Mouse (Mus musculus): Measurements from ENCODE around the gene Zbtb34. TPM values are rescaled to one million over a fixed set of nuclear protein-coding genes. Genes with fewer than 3 reads are reported as not detected.

Gene Zbtb34
- polyA plus RNA-seq, 1 experiment from 2014 or later, result 10.4 TPM

DNA sequence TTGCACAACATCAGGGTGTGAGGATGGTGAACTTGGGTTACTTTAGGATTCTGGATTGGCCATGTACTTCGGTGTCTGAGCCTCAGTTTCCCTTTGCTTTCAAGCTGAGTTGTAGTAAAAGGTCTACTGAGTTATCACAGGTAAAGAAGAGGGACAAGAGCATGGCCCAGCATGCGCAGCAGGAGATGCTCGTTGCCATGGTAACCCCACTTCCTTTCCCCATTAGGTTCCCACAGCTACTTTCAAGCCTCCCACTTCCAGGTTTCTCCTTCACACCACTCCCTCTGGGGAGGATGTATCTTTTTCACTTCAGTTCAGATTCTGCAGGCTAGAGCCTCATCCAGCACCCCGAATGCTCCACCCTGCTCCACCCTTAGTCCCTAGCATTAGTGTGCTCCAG, 9.8 kb upstream of the Zbtb34 start:
- H3K4me1 ChIP-seq, result peaks cover 45% of the 10 kb centered on the region
- ATAC-seq (ENCODE audit: low FRiP score), result no peak

DNA sequence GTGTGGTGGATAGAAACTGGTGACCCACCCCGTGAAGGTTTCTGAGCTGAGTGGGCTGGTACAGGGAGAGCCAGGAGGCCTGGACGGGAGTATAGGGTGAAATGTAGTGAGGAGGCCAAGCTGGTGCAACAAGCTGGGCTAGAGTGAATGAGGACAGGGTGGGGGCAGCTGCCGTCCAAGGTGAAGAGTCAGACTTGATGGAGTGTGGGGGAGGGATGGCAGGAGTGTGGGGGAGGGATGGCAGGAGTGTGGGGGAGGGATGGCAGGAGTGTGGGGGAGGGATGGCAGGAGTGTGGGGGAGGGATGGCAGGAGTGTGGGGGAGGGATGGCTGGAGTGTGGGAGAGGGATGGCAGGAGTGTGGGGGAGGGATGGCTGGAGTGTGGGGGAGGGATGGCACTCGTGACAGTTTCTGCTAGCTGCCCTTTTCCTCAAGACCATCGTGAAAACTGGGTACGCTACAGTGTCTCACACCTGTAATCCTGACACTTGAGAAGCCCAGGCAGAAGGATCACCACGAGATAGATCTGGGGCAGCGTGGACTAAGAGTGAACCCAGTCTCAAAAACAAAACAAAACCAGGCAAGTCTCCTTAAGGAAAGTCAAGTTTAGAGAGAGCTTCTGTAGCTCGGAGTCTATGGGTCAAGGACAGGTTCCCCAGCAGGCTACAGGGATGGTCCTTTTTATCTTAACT, 9.0 kb upstream of the Zbtb34 start:
- Histone ChIP-seq H3K9me3 (no peaks in the 10 kb centered on the region), H3K27me3 (peaks cover 12% of the 10 kb centered on the region), H3K9ac (no peak overlapping the region), H3K4me2 (no peak overlapping the region), H3K36me3 (replicated peaks) (no peaks in the 10 kb centered on the region), H3K27ac (peak overlapping the region; percentile 63), H3K4me1 (peaks cover 52% of the 10 kb centered on the region), H3K4me3 (replicated peaks) (no peak overlapping the region)
- no peak for ATAC-seq (ENCODE audit: low FRiP score)
- WGBS, result 16% methylated on average over 9 of the region's 9 CpGs

More for the DNA sequence above, 9.8 kb upstream of the Zbtb34 start:
- Histone ChIP-seq H3K27ac (no peak overlapping the region), H3K36me3 (replicated peaks) (no peaks in the 10 kb centered on the region), H3K9ac (no peak overlapping the region), H3K27me3 (peaks cover 12% of the 10 kb centered on the region; the same call in 1 of the 2 replicates), H3K4me3 (replicated peaks) (no peak overlapping the region), H3K9me3 (no peaks in the 10 kb centered on the region), H3K4me2 (no peak overlapping the region)
- WGBS, result 33% methylated on average over 4 of the region's 4 CpGs

DNA sequence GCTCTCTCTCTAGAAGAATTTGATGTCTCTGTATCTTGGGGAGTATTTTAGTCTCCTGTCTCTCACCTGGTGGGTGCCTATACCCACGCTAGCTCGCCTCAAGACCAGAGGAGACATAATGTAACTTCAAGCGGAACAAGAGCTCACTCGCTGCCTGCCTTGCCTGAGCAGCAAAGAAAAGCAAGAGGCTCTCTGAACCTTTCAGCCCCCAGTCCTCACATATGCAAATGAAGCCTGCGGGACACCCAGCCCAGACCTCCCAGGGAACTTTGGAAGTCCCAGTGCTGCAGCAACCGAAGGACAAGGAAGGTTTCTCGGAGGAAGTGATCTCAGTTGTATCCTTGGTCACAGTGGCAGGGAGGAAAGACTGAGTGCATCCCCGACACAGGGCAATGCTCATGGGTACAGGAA, 8.4 kb upstream of the Zbtb34 start:
- H3K9me3 ChIP-seq, result no peaks in the 10 kb centered on the region
- 0 out of 2 replicates have a peak, but pooled peaks have one; percentile 7 for ATAC-seq (ENCODE audit: low FRiP score)
- peak overlapping the region; percentile 33 for H3K4me2 ChIP-seq
- 4% methylated on average over 8 of the region's 8 CpGs for WGBS
- no peak overlapping the region for H3K4me3 ChIP-seq (replicated peaks)
- no peaks in the 10 kb centered on the region for H3K36me3 ChIP-seq (replicated peaks)
- no peak overlapping the region for H3K9ac ChIP-seq
- peaks cover 52% of the 10 kb centered on the region for H3K4me1 ChIP-seq
- peak overlapping the region; percentile 63 for H3K27ac ChIP-seq
- peaks cover 12% of the 10 kb centered on the region for H3K27me3 ChIP-seq

DNA sequence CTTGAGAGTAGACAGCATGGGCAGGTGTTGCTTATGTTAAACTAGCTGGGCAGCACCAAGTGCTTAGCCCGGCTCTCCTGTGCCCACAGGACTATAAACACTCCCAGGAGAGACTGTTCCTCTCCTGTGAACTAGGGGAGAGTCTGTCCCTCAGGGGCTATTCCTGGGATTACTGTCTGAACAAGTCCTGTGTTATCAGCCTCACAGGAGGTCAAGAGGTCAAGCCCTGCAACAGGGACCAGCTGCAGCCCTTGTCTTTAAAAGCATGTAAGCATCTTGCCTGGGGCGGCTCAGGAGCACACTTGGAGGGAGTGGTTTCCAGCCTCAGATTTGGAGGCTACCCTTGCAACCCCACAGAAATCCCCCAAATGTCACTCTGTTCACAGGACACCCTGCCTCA, 7.3 kb upstream of the Zbtb34 start:
- no peak overlapping the region for H3K27ac ChIP-seq
- ATAC-seq (ENCODE audit: low FRiP score), result no peak
- H3K4me1 ChIP-seq, result peaks cover 52% of the 10 kb centered on the region
- no peaks in the 10 kb centered on the region for H3K9me3 ChIP-seq
- H3K4me2 ChIP-seq, result no peak overlapping the region
- H3K27me3 ChIP-seq, result peaks cover 12% of the 10 kb centered on the region
- 20% methylated on average over 2 of the region's 2 CpGs for WGBS
- H3K4me3 ChIP-seq (replicated peaks), result no peak overlapping the region
- H3K9ac ChIP-seq, result no peak overlapping the region
- no peaks in the 10 kb centered on the region for H3K36me3 ChIP-seq (replicated peaks)

DNA sequence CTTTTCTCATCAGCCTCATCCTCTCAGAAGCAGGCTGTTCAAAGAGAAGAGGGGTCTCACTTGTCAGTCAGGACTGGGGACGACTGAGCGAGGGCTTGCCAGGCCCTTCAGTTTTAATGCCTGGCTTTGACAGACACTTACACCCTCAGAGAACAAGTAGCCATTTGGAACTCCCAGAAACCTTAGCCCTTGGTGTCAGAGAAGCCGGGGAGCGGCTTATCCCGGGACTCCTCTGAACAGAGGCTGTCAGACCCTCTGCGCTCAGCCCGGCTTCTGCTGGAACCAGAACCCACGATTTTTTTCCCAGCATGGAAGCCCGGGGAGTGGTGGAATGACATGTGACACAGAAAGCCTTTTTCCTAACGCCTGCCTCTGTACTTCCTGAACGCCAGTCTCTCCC, 6.1 kb upstream of the Zbtb34 start:
- H3K27me3 ChIP-seq, result peaks cover 12% of the 10 kb centered on the region
- ATAC-seq (ENCODE audit: low FRiP score), result no peak
- H3K36me3 ChIP-seq (replicated peaks), result no peaks in the 10 kb centered on the region
- 25% methylated on average over 11 of the region's 11 CpGs for WGBS
- H3K4me1 ChIP-seq, result peaks cover 52% of the 10 kb centered on the region
- no peak overlapping the region for H3K4me2 ChIP-seq
- no peak overlapping the region for H3K4me3 ChIP-seq (replicated peaks)
- H3K9ac ChIP-seq, result no peak overlapping the region
- no peaks in the 10 kb centered on the region for H3K9me3 ChIP-seq
- no peak overlapping the region for H3K27ac ChIP-seq

DNA sequence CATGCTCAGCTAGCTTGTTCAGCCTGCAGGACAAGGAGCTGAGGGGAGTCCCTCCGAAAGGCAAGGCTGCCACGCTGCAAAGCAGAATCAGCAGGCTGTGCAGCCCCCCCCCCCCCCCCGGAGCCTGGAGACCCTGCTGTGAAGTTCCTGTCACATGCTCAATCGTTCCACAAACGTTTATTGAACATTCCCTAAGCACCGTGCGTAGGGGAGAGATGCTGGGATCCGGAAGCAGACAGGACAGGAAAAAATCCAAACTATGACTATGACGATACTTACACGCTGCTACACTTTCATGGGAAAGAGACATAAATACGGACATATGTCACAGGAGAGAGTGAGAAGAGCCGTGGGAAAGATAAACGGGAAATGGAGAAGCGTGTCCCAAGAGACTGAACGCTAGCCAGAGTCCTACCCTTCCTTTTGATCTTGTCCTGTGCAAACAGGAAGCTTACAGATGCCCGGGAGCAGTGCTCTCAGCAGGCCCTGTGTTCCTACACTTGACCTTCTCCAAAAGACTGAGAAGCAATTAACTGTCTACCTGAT, 5.0 kb upstream of the Zbtb34 start:
- WGBS, result 15% methylated on average over 16 of the region's 16 CpGs
- Histone ChIP-seq H3K36me3 (replicated peaks) (no peaks in the 10 kb centered on the region), H3K4me2 (peak overlapping the region; percentile 45), H3K27me3 (peaks cover 12% of the 10 kb centered on the region), H3K9ac (no peak overlapping the region), H3K4me3 (replicated peaks) (peak overlapping the region; percentile 21), H3K4me1 (peaks cover 50% of the 10 kb centered on the region), H3K27ac (no peak overlapping the region), H3K9me3 (no peaks in the 10 kb centered on the region)
- ATAC-seq (ENCODE audit: low FRiP score), result no peak

DNA sequence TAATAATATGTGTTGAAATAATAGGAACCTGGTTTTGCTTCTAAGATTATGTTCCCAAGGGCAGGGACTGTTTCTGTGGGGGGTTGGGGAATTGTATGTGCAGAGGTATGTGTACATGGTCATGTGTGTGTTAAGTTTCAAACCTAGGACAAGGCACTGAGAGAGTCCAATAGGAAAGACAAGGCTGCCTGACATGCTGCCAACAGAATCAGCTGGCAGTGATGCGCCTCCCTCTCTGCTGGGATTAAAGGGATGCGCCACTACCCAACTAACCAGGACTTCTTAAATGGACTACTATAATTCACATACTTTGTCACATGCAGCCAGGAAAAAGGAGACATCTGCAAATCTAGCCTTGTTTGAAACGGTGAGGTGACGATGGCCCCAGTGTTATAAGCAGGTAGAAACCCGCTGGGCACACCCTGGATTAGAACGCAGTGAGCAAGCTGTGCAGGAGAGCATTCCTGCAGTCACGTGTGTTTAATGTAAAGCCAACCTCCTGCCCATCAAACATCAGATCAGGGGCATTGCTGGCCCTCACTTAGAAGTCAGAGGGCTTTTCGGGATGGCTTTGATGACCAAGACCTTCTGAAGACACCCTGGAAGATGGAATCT, 4.0 kb upstream of the Zbtb34 start:
- Histone ChIP-seq H3K27me3 (peaks cover 12% of the 10 kb centered on the region), H3K4me2 (no peak overlapping the region), H3K4me1 (peaks cover 47% of the 10 kb centered on the region)

DNA sequence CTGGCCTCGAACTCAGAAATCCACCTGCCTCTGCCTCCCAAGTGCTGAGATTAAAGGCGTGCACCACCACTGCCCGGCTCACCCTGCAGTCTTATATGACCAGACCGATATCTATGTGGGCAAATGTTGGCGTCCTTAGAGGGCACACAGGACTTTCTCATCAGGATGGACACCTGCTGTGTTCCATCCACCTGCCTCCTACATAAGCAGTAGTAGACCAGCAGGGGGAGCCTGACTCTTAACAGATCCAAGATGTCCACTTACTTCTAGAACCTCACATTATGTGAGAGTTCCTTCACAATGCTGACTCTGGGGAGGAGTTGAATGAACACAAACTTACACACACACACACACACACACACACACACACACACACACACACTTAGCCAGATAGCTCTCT, 1.8 kb upstream of the Zbtb34 start:
- ATAC-seq (ENCODE audit: low FRiP score), result no peak
- no peak overlapping the region for H3K4me3 ChIP-seq (replicated peaks)
- H3K4me2 ChIP-seq, result no peak overlapping the region
- H3K27ac ChIP-seq, result no peak overlapping the region
- no peaks in the 10 kb centered on the region for H3K36me3 ChIP-seq (replicated peaks)
- WGBS, result 60% methylated on average over 5 of the region's 5 CpGs
- H3K9ac ChIP-seq, result no peak overlapping the region
- H3K27me3 ChIP-seq, result peaks cover 2% of the 10 kb centered on the region
- no peaks in the 10 kb centered on the region for H3K9me3 ChIP-seq
- peaks cover 39% of the 10 kb centered on the region for H3K4me1 ChIP-seq

More for the DNA sequence above, 4.0 kb upstream of the Zbtb34 start:
- no peak for ATAC-seq (ENCODE audit: low FRiP score)
- H3K9ac ChIP-seq, result no peak overlapping the region
- no peak overlapping the region for H3K4me3 ChIP-seq (replicated peaks)
- H3K27ac ChIP-seq, result no peak overlapping the region
- H3K36me3 ChIP-seq (replicated peaks), result no peaks in the 10 kb centered on the region
- H3K9me3 ChIP-seq, result no peaks in the 10 kb centered on the region
- 41% methylated on average over 8 of the region's 8 CpGs for WGBS

DNA sequence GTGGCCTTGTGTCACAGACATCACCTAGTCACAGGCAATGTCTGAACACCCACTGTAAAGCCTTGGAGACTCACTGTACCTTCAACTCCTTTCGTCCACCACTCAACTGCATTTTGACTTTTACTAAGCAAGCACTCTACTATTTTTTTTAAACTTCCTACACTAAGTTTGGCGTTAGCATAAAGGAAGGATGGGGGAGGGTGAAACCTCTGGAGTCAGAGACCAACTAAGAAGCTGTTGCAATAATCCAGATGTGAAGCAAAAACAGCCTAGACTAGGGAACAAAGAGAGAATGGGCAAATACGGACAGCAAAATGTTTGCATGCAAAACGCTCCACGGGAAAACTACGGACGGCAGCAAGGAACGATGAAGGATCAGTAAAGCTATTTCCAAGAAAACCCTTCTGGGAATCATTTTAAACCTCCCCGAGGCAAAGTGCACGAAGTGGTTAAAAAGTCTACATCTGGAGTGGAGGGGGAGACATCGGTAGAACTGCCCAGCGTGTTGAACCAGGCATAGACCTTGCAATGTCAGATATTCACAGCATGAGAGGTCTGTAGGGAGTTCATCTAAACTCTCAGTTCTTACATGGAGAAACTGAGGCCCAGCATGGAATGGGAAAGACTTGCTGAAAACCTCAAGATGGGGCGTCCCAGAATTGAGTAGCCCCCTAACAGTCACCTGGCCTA, 898 bp downstream of the Zbtb34 start:
- Histone ChIP-seq H3K27me3 (no peaks in the 10 kb centered on the region; the same call in 1 of the 2 replicates), H3K27ac (0 out of 2 replicates have a peak overlapping the region, but pooled peaks have one; percentile 46), H3K36me3 (replicated peaks) (peaks cover 19% of the 10 kb centered on the region), H3K4me1 (peaks cover 28% of the 10 kb centered on the region), H3K9ac (peak overlapping the region; percentile 98), H3K4me2 (peak overlapping the region; percentile 94), H3K4me3 (replicated peaks) (peak overlapping the region; percentile 100), H3K9me3 (no peaks in the 10 kb centered on the region)
- no peak for ATAC-seq (ENCODE audit: low FRiP score)
- WGBS, result 11% methylated on average over 13 of the region's 13 CpGs

DNA sequence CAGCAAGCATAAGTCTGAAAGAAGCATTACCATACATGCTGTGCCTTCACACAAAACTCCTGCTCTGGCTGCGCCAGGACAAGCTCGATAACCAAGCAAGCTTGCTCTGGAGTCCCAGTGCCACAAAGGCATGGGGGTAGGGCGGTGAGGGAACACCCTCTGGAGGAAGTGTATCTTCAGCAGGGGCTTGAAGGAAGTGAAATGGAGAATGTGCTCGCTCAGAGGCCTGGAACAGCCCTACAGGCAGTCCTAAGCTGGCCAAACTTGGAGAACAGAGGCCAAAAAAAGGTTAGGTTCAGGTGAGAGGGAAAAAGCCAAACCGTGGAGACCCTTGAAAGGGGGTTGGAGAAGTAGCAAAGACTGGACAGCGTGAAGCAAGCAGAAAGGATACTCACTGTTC, 1.8 kb downstream of the Zbtb34 start:
- WGBS, result 45% methylated on average over 6 of the region's 6 CpGs
- Histone ChIP-seq H3K27me3 (no peaks in the 10 kb centered on the region), H3K27ac (no peak overlapping the region), H3K4me1 (peaks cover 27% of the 10 kb centered on the region), H3K9ac (peak overlapping the region; percentile 98), H3K36me3 (replicated peaks) (peaks cover 19% of the 10 kb centered on the region), H3K9me3 (no peaks in the 10 kb centered on the region), H3K4me2 (peak overlapping the region; percentile 94), H3K4me3 (replicated peaks) (0 out of 2 replicates have a peak overlapping the region, but pooled peaks have one; percentile 2)
- ATAC-seq (ENCODE audit: low FRiP score), result no peak

DNA sequence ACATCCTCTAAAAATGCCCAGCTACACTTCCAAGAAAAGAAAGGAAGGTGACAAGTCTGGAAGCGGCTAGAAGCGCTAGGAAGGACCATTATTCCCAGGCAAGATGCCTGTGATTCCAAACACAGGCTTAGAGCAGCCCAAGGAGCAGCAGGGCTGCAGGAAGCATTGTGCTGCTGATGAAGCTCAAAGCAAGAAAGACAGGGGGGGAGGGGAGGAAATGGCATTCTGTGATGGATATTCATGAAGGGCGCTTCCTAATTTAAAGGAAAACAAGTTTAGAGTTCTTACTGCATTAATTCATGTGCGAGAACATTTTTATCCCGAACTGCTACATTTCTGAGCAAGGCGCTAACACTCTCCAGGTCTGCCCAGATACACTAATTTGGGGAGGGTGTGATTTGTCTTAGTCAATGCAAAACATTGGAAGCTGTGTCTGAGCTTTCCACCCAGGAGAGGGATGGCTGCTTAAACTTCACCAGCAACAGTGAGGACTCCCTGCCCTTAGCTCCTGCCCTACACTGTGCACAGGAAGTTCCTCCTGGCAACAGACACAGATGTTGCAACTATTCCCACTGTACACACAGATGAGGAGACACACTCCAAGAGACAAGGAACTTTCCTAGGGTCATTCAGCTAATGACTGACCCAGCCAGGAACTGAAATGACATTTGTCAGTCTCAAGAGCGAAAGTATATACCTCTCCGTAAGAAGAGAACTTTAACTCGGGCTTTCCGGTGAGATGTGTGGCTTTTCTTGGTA, 4.3 kb downstream of the Zbtb34 start:
- Histone ChIP-seq H3K27ac (no peak overlapping the region), H3K4me1 (peaks cover 27% of the 10 kb centered on the region), H3K4me2 (no peak overlapping the region), H3K36me3 (replicated peaks) (peaks cover 28% of the 10 kb centered on the region), H3K9me3 (no peaks in the 10 kb centered on the region), H3K4me3 (replicated peaks) (no peak overlapping the region), H3K27me3 (no peaks in the 10 kb centered on the region), H3K9ac (no peak overlapping the region)
- WGBS, result 57% methylated on average over 10 of the region's 10 CpGs
- no peak for ATAC-seq (ENCODE audit: low FRiP score)

DNA sequence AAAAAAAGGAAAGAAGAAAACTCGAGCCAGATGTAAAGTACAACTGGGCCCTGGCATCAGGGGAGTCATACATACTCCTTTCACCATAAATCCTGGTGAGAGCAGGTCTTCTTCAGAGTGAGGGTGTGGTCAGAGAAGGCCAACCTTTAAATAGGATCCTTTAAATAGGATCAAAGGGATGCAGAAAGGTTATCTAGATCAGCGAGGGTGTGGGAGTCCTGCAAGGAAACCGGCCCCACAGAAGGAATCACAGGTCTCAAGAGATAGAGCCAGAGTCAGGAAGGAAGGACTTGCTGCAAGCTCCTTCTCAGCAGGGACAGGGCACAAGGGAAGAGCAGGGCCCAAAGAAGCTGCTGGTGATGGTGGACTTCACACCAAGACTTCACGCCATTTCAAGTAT, 13.7 kb downstream of the Zbtb34 start:
- H3K9ac ChIP-seq, result no peak overlapping the region
- no peaks in the 10 kb centered on the region for H3K4me1 ChIP-seq
- no peaks in the 10 kb centered on the region for H3K27me3 ChIP-seq
- 94% methylated on average over 4 of the region's 4 CpGs for WGBS
- no peak overlapping the region for H3K4me3 ChIP-seq (replicated peaks)
- peaks cover 7% of the 10 kb centered on the region; the same call in 1 of the 2 replicates for H3K36me3 ChIP-seq (replicated peaks)
- H3K4me2 ChIP-seq, result no peak overlapping the region
- ATAC-seq (ENCODE audit: low FRiP score), result no peak
- H3K9me3 ChIP-seq, result no peaks in the 10 kb centered on the region
- no peak overlapping the region for H3K27ac ChIP-seq

Measured in forebrain, embryonic 12.5 days (tissue).